ENCODE assay signal across 8 mouse cellular contexts in genomic region chr9:56926387-56926786, GRCm38 (mm10). TPM values are rescaled to one million over a fixed set of nuclear protein-coding genes. Genes with fewer than 3 reads are reported as not detected.
DNase-seq lines count a peak whose midpoint lies in the region; ATAC-seq and TF ChIP-seq lines count a peak whose summit lies in the region.
"Had no signal": no experiment of that assay in that cellular context is flagged by ENCODE, and none has a peak within 500 bp of the region (broad histone marks: within the 10 kb centered on the region; RNA-seq: fewer than 3 reads in every experiment).

No protein-coding gene starts in this region.

- 66% methylated on average over 10 of the region's 10 CpGs for WGBS in lung, adult 2 months
- WGBS in forebrain, embryonic 16.5 days = 90% methylated on average over 10 of the region's 10 CpGs
- 83% methylated on average over 10 of the region's 10 CpGs for WGBS in limb, embryonic 13.5 days
- 84% methylated on average over 10 of the region's 10 CpGs for WGBS in small intestine, adult 2 months

- no peak for ATAC-seq in forebrain, embryonic 16.5 days
- ATAC-seq in limb, embryonic 13.5 days (ENCODE audit: low FRiP score, low read depth) = no peak

- peaks cover 37% of the 10 kb centered on the region for H3K4me1 ChIP-seq in lung, adult 2 months (ENCODE audit: control insufficient read depth, insufficient read depth, low read length)
- H3K4me1 ChIP-seq in forebrain, embryonic 16.5 days (replicated peaks; ENCODE audit: control insufficient read depth, insufficient read depth, low read length) = peaks cover 25% of the 10 kb centered on the region
- H3K4me1 ChIP-seq in limb, embryonic 13.5 days = peaks cover 53% of the 10 kb centered on the region
- H3K4me1 ChIP-seq in small intestine, adult 2 months (ENCODE audit: control insufficient read depth, insufficient read depth, insufficient read length, low read length) = peaks cover 11% of the 10 kb centered on the region

- peaks cover 5% of the 10 kb centered on the region for H3K27me3 ChIP-seq in forebrain, embryonic 16.5 days (replicated peaks; ENCODE audit: control insufficient read depth, insufficient read depth, low read length)
- H3K27me3 ChIP-seq in limb, embryonic 13.5 days = 0 out of 2 replicates have a peak, but pooled peaks cover 5% of the 10 kb centered on the region
- no peaks in the 10 kb centered on the region for H3K27me3 ChIP-seq in small intestine, adult 2 months (ENCODE audit: control insufficient read depth, insufficient read depth, low read length)

- H3K9me3 ChIP-seq in forebrain, embryonic 16.5 days (ENCODE audit: control insufficient read depth, low read length) = no peaks in the 10 kb centered on the region
- H3K9me3 ChIP-seq in limb, embryonic 13.5 days = peaks cover 7% of the 10 kb centered on the region

- DNase-seq in lung, adult 2 months = no peak
- no peak for DNase-seq in lung, postnatal 36 days
- DNase-seq in gastrocnemius, postnatal 25 days = no peak
- no peak for DNase-seq in left cerebral cortex, adult 18-20 months (ENCODE audit: low spot score in 2 of 2)
- DNase-seq: cerebellum, adult 8-10 months had no signal

- TF ChIP-seq CTCF in lung, adult 2 months (IDR thresholded peaks at IDR 0.05; ENCODE audit: insufficient read depth, low read length) = no peak
- TF ChIP-seq CTCF in small intestine, adult 2 months (IDR thresholded peaks at IDR 0.05; ENCODE audit: extremely low read depth, insufficient read length, insufficient replicate concordance, low read depth, low read length) = no peak

- H3K36me3 ChIP-seq in forebrain, embryonic 16.5 days (ENCODE audit: control insufficient read depth, insufficient read depth) = no peaks in the 10 kb centered on the region
- H3K36me3 ChIP-seq in limb, embryonic 13.5 days = peaks cover 40% of the 10 kb centered on the region
- no peaks in the 10 kb centered on the region for H3K36me3 ChIP-seq in small intestine, adult 2 months (ENCODE audit: control insufficient read depth, insufficient read depth, low read length)

- no peak for TF ChIP-seq POLR2A in lung, adult 2 months (IDR thresholded peaks at IDR 0.05; ENCODE audit: borderline replicate concordance, extremely low read depth, low read depth, low read length)
- no peak for TF ChIP-seq POLR2A in small intestine, adult 2 months (IDR thresholded peaks at IDR 0.05; ENCODE audit: low read depth, low read length)

- peak overlapping the region; percentile 72 for H3K4me2 ChIP-seq in forebrain, embryonic 16.5 days (ENCODE audit: low read length)
- peak overlapping the region; percentile 89 for H3K4me2 ChIP-seq in limb, embryonic 13.5 days (replicated peaks)

- H3K4me3 ChIP-seq in lung, adult 2 months (replicated peaks; ENCODE audit: extremely low read depth, low read depth, low read length) = peak overlapping the region; percentile 76
- H3K4me3 ChIP-seq in forebrain, embryonic 16.5 days (replicated peaks; ENCODE audit: low read length) = no peak overlapping the region
- H3K4me3 ChIP-seq in limb, embryonic 13.5 days = peak overlapping the region; percentile 79
- H3K4me3 ChIP-seq in small intestine, adult 2 months (ENCODE audit: low read depth, low read length) = peak overlapping the region; percentile 19

- H3K9ac ChIP-seq in forebrain, embryonic 16.5 days (replicated peaks; ENCODE audit: low read depth, low read length) = no peak overlapping the region
- peak overlapping the region; percentile 89 for H3K9ac ChIP-seq in limb, embryonic 13.5 days

- no peak overlapping the region for H3K27ac ChIP-seq in forebrain, embryonic 16.5 days (ENCODE audit: low read length)
- peak overlapping the region; percentile 97; the same call in 1 of the 2 replicates for H3K27ac ChIP-seq in limb, embryonic 13.5 days
- no peak overlapping the region for H3K27ac ChIP-seq in small intestine, adult 2 months (ENCODE audit: insufficient read depth, low read depth, low read length)

RNA-seq across cellular contexts. Expression of gene Snx33, which starts 1.8 kb away (rescaled TPM):
- polyA plus RNA-seq in lung, adult 2 months (2012; rRNA removed) = 22.4 and 23.6 TPM in 2 replicates
- polyA plus RNA-seq in forebrain, embryonic 16.5 days (2015; fragmentation: Nextera tagmentation; extraction: Ambion mirVana) = 2.2 and 3.1 TPM in 2 replicates
- 12.0 and 13.1 TPM in 2 replicates for polyA plus RNA-seq in limb, embryonic 13.5 days (2015; fragmentation: Nextera tagmentation; extraction: Ambion mirVana)
- 2.7 and 3.8 TPM in 2 replicates for polyA plus RNA-seq in small intestine, adult 2 months (2012; rRNA removed)
- total RNA-seq in gastrocnemius, postnatal 25 days (2021) = 1 to 10 TPM; 3.4 to 5.4 TPM
- 1 to 10 TPM; 6.8 to 7.4 TPM for total RNA-seq in left cerebral cortex, adult 18-20 months (2021)

RNA-seq across cellular contexts. Expression of gene Imp3, which starts 10.9 kb away (rescaled TPM):
- 195 and 264 TPM in 2 replicates for polyA plus RNA-seq in lung, adult 2 months (2012; rRNA removed)
- 79.4 and 81.1 TPM in 2 replicates for polyA plus RNA-seq in forebrain, embryonic 16.5 days (2015; fragmentation: Nextera tagmentation; extraction: Ambion mirVana)
- 87.6 and 88.8 TPM in 2 replicates for polyA plus RNA-seq in limb, embryonic 13.5 days (2015; fragmentation: Nextera tagmentation; extraction: Ambion mirVana)
- 144 and 233 TPM in 2 replicates for polyA plus RNA-seq in small intestine, adult 2 months (2012; rRNA removed)
- 10 to 100 TPM; 45.1 to 45.3 TPM for total RNA-seq in gastrocnemius, postnatal 25 days (2021)
- 10 to 100 TPM; 47.6 to 52.3 TPM for total RNA-seq in left cerebral cortex, adult 18-20 months (2021)

RNA-seq across cellular contexts. Expression of gene Snupn, which starts 24.3 kb away (rescaled TPM):
- polyA plus RNA-seq in lung, adult 2 months (2012; rRNA removed) = 3.8 and 5.0 TPM in 2 replicates
- polyA plus RNA-seq in forebrain, embryonic 16.5 days (2015; fragmentation: Nextera tagmentation; extraction: Ambion mirVana) = 34.0 and 35.3 TPM in 2 replicates
- polyA plus RNA-seq in limb, embryonic 13.5 days (2015; fragmentation: Nextera tagmentation; extraction: Ambion mirVana) = 29.2 and 29.3 TPM in 2 replicates
- 1.1 and 2.0 TPM in 2 replicates for polyA plus RNA-seq in small intestine, adult 2 months (2012; rRNA removed)
- 1 to 10 TPM; 7.0 to 9.1 TPM for total RNA-seq in gastrocnemius, postnatal 25 days (2021)
- total RNA-seq in left cerebral cortex, adult 18-20 months (2021) = 10 to 100 TPM; 16.1 to 16.7 TPM
